Mouse (Mus musculus) small intestine, adult 2 months (tissue): ENCODE results near the gene Apoa1. TPM values are rescaled to one million over a fixed set of nuclear protein-coding genes. Genes with fewer than 3 reads are reported as not detected.

Source experiments
- H3K27ac ChIP-seq: fragments of 200-500 bp; 2 replicates; pipeline ENCODE4 v1.5.1; 2012; ENCODE audit warnings: low read depth, low read length, control low read depth, inconsistent platforms; ENCODE audit not compliant: insufficient read depth
- H3K27me3 ChIP-seq: fragments of 200-500 bp; 2 replicates; pipeline ENCODE4 v1.6.1; 2012; ENCODE audit warnings: mild to moderate bottlenecking, moderate library complexity, low read length, inconsistent platforms; ENCODE audit not compliant: control insufficient read depth, insufficient read depth
- H3K36me3 ChIP-seq: fragments of 200-500 bp; 2 replicates; pipeline ENCODE4 v1.6.1; 2012; ENCODE audit warnings: mild to moderate bottlenecking, low read length, control low read depth, inconsistent platforms; ENCODE audit not compliant: control insufficient read depth, insufficient read depth
- H3K4me1 ChIP-seq: fragments of 200-500 bp; 2 replicates; pipeline ENCODE4 v1.6.1; 2012; ENCODE audit warnings: low read length, inconsistent platforms, mixed read lengths; ENCODE audit not compliant: control insufficient read depth, insufficient read depth, insufficient read length
- H3K4me3 ChIP-seq: fragments of 200-500 bp; 2 replicates; pipeline ENCODE4 v1.5.1; 2012; ENCODE audit warnings: low read depth, mild to moderate bottlenecking, control low read depth, inconsistent platforms, low read length, moderate library complexity
- CTCF ChIP-seq: fragments of 200-500 bp; IDR thresholded peaks from 2 replicates; pipeline ENCODE4 v1.5.1; 2012; ENCODE audit warnings: low read depth, mild to moderate bottlenecking, control low read depth, inconsistent platforms, low read length, moderate library complexity, mixed read lengths; ENCODE audit not compliant: insufficient replicate concordance, insufficient read length; ENCODE audit errors: extremely low read depth
- POLR2A ChIP-seq: fragments of 200-500 bp; IDR thresholded peaks from 2 replicates; pipeline ENCODE4 v1.6.1; 2012; ENCODE audit warnings: low read depth, mild to moderate bottlenecking, control low read depth, inconsistent platforms, low read length, moderate library complexity
- WGBS: fragments of 180-500 bp; shearing (Covaris S2); methylation state at CpG from one replicate; pipeline ENCODE4 v1.1.7; 2018; 5-methylcytosine and 5-hydroxymethylcytosine counted together
- polyA plus RNA-seq: library from polyadenylated mRNA; depleted of rRNA; stranded (reverse); fragments of >200 nt; gene quantifications from 2 replicates; pipeline ENCODE4 v1.2.3, GENCODE M21; 2012; rRNA removed

Apoa1 gene
- 3,178 and 15,923 TPM in 2 replicates for polyA plus RNA-seq

- 29% methylated on average over 9 of the region's 9 CpGs for WGBS
- H3K4me1 ChIP-seq, result peaks cover 36% of the 10 kb centered on the region
- peak within 1 kb of the TSS; percentile 99 for H3K27ac ChIP-seq
- no peaks in the 10 kb centered on the region for H3K27me3 ChIP-seq
- peak within 1 kb of the TSS; percentile 78 for H3K4me3 ChIP-seq
- H3K36me3 ChIP-seq, result peaks cover 22% of the 10 kb centered on the region
- peak; percentile 93; the same call in 1 of the 2 replicates for TF ChIP-seq POLR2A
- no peak for TF ChIP-seq CTCF
These were observed at the start of gene Apoa1 for GRCm38 (mm10) chr9:46228491-46228890. Gene Apoa1, plus strand, starts transcription at chr9:46228580.

- TF ChIP-seq POLR2A, result no peak
- TF ChIP-seq CTCF, result no peak
- Histone ChIP-seq H3K4me1 (peaks cover 3% of the 10 kb centered on the region; the same call in 1 of the 2 replicates), H3K4me3 (no peak overlapping the region), H3K27me3 (no peaks in the 10 kb centered on the region), H3K36me3 (peaks cover 5% of the 10 kb centered on the region; the same call in 1 of the 2 replicates), H3K27ac (no peak overlapping the region)
- 91% methylated on average over 9 of the region's 9 CpGs for WGBS
These were observed 49.8 kb upstream of the Apoa1 start for GRCm38 (mm10) chr9:46178595-46178994.

- no peak overlapping the region for H3K27ac ChIP-seq
- TF ChIP-seq CTCF (no peak), POLR2A (no peak)
- H3K36me3 ChIP-seq, result peaks cover 5% of the 10 kb centered on the region; the same call in 1 of the 2 replicates
- WGBS, result 78% methylated on average over 8 of the region's 8 CpGs
- no peak overlapping the region for H3K4me3 ChIP-seq
- no peaks in the 10 kb centered on the region for H3K4me1 ChIP-seq
- H3K27me3 ChIP-seq, result no peaks in the 10 kb centered on the region
These were observed 47.1 kb upstream of the Apoa1 start for GRCm38 (mm10) chr9:46181297-46181696.

- no peak overlapping the region for H3K4me3 ChIP-seq
- no peaks in the 10 kb centered on the region for H3K27me3 ChIP-seq
- H3K36me3 ChIP-seq, result peaks cover 1% of the 10 kb centered on the region; the same call in 1 of the 2 replicates
- H3K4me1 ChIP-seq, result no peaks in the 10 kb centered on the region
- TF ChIP-seq POLR2A, result no peak
- TF ChIP-seq CTCF, result no peak
- 68% methylated on average over 5 of the region's 5 CpGs for WGBS
- 0 out of 2 replicates have a peak overlapping the region, but pooled peaks have one; percentile 18 for H3K27ac ChIP-seq
These were observed 43.8 kb upstream of the Apoa1 start for GRCm38 (mm10) chr9:46184542-46184941.

- H3K4me3 ChIP-seq, result no peak overlapping the region
- no peak for TF ChIP-seq POLR2A
- peak; percentile 40; the same call in 1 of the 2 replicates for TF ChIP-seq CTCF
- peak overlapping the region; percentile 18; the same call in 1 of the 2 replicates for H3K27ac ChIP-seq
- 20% methylated on average over 2 of the region's 2 CpGs for WGBS
- H3K27me3 ChIP-seq, result no peaks in the 10 kb centered on the region
- H3K36me3 ChIP-seq, result peaks cover 1% of the 10 kb centered on the region; the same call in 1 of the 2 replicates
- H3K4me1 ChIP-seq, result no peaks in the 10 kb centered on the region
These were observed 43.2 kb upstream of the Apoa1 start for GRCm38 (mm10) chr9:46185191-46185590.

GRCm38 (mm10) chr9:46186387-46186786 is 42.0 kb upstream of the Apoa1 start:
- TF ChIP-seq POLR2A (no peak), CTCF (peak; percentile 40; the same call in 1 of the 2 replicates)
- 76% methylated on average over 1 of the region's 1 CpGs for WGBS

GRCm38 (mm10) chr9:46188370-46188769 is 40.0 kb upstream of the Apoa1 start:
- no peaks in the 10 kb centered on the region; the same call in 1 of the 2 replicates for H3K36me3 ChIP-seq
- no peaks in the 10 kb centered on the region for H3K4me1 ChIP-seq
- no peak overlapping the region for H3K27ac ChIP-seq
- 88% methylated on average over 4 of the region's 4 CpGs for WGBS
- no peaks in the 10 kb centered on the region for H3K27me3 ChIP-seq
- H3K4me3 ChIP-seq, result no peak overlapping the region
- TF ChIP-seq CTCF, result no peak
- TF ChIP-seq POLR2A, result no peak

More at GRCm38 (mm10) chr9:46186387-46186786, 42.0 kb upstream of the Apoa1 start:
- no peak overlapping the region for H3K4me3 ChIP-seq
- H3K27me3 ChIP-seq, result no peaks in the 10 kb centered on the region
- H3K36me3 ChIP-seq, result peaks cover 1% of the 10 kb centered on the region; the same call in 1 of the 2 replicates
- H3K27ac ChIP-seq, result no peak overlapping the region
- no peaks in the 10 kb centered on the region for H3K4me1 ChIP-seq
